Mouse (Mus musculus): Measurements from ENCODE around the gene Acoxl.

DNA sequence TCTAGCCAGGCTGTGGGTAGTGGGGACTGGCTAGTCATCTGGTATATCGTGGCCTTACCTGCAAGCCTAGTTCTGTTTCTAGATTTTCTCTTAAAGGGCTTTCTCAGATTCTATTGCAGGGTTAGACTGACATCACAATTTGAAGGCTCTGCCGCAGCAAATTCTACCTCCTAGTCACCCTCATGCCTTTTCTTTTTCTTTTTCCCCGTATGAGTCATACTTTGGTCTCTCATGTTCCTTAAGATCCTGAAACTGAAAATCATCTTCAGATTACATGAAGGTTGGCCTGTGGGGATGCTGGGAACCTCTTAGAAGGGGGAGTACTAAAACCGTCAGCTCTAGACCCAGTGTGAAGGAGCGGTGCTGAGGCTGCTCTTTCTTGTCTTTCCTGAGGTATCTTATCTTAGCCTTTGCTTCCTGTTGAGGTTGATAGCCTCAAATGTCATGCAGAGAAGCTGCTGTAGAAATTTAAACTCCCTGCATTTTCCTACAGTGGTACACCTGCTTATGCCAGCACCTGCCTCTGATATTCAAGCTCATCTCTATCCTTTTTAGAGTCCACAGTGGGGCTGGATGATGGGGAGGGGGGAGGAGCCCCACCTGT, 84.5 kb downstream of the Acoxl start:
- TF ChIP-seq GATA1 (IDR thresholded peaks at IDR 0.05; ENCODE audit: low read length) (no peak), TAL1 (IDR thresholded peaks at IDR 0.05; ENCODE audit: low read length) (no peak)

Measured in erythroblast, embryonic 14.5 days (primary cell).